ENCODE assay signal across 9 mouse cellular contexts in the genomic region with DNA sequence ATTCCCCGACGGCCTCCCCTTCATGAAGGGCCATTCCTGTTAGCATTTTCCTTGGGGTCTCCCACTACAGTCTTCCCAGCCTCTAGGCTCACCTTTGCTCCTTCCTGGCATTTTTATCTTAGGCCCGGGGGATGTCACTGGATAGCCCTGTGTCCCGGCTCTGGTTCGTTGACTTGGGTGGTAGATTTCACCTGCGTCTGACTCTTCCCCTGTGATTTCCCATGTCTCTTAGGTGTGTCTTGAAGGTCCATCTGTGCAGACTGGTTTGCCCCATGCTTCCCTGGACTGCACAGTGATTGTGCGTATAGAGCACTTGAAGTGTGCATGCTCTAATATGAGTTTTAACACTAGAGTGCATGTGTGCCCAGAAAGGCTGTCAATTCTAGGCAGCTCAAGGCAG. TPM values are rescaled to one million over a fixed set of nuclear protein-coding genes. Genes with fewer than 3 reads are reported as not detected.
A peak's percentile ranks its signal among the peaks of the same experiment; 100 is the strongest.
DNase-seq lines count a peak whose midpoint lies in the region; ATAC-seq and TF ChIP-seq lines count a peak whose summit lies in the region.
"Had no signal": no experiment of that assay in that cellular context is flagged by ENCODE, and none has a peak within 500 bp of the region (broad histone marks: within the 10 kb centered on the region; RNA-seq: fewer than 3 reads in every experiment).

No protein-coding gene starts in this region.

- H3K27me3 ChIP-seq in forebrain, embryonic 13.5 days: no peaks in the 10 kb centered on the region
- no peaks in the 10 kb centered on the region for H3K27me3 ChIP-seq in myocyte (ENCODE audit: control insufficient read depth, insufficient read depth, insufficient read length)

- H3K9ac ChIP-seq in forebrain, embryonic 13.5 days: peak overlapping the region; percentile 76

- no peak overlapping the region for H3K27ac ChIP-seq in forebrain, embryonic 13.5 days

- 60% methylated on average over 7 of the region's 7 CpGs for whole genome bisulfite sequencing in forebrain, embryonic 13.5 days

- H3K9me3 ChIP-seq in forebrain, embryonic 13.5 days (replicated peaks): no peaks in the 10 kb centered on the region

- peak overlapping the region; percentile 70 for H3ac ChIP-seq in myocyte (ENCODE audit: control insufficient read depth, insufficient read length)

- peaks cover 36% of the 10 kb centered on the region for H3K79me2 ChIP-seq in myocyte (ENCODE audit: control insufficient read depth, insufficient read depth)

- H3K4me3 ChIP-seq in forebrain, embryonic 13.5 days: peak overlapping the region; percentile 82
- H3K4me3 ChIP-seq in myocyte: peak overlapping the region; percentile 90

- ATAC-seq in forebrain, embryonic 13.5 days: no peak
- ATAC-seq in frontal cortex, adult (ENCODE audit: low TSS enrichment): no peak

- peak; percentile 15 for DNase-seq in adrenal gland, postnatal 10 days
- DNase-seq in adrenal gland, adult 8-10 months: no peak
- peak; percentile 35 for DNase-seq in A20 (ENCODE audit: low read depth, low spot score)
- DNase-seq in kidney, adult 9 months: peak; percentile 23
- DNase-seq in cerebellum, adult 8-10 months: no peak

- H3K4me2 ChIP-seq in forebrain, embryonic 13.5 days: peak overlapping the region; percentile 85
- H3K4me2 ChIP-seq in myocyte (ENCODE audit: low read depth): peak overlapping the region; percentile 81

- H3K4me1 ChIP-seq in forebrain, embryonic 13.5 days: peaks cover 22% of the 10 kb centered on the region

- H3K36me3 ChIP-seq in forebrain, embryonic 13.5 days (ENCODE audit: poor library complexity, severe bottlenecking): no peaks in the 10 kb centered on the region
- H3K36me3 ChIP-seq in myocyte (ENCODE audit: control insufficient read depth, insufficient read depth): no peaks in the 10 kb centered on the region

- TF ChIP-seq POLR2A in myocyte (IDR thresholded peaks at IDR 0.05; ENCODE audit: insufficient read length, low read depth): no peak

TF ChIP-seq in myocyte, 11 proteins besides CTCF, POLR2A, EP300 and RAD21:
- TF ChIP-seq REST (IDR thresholded peaks at IDR 0.05; ENCODE audit: insufficient read depth, insufficient read length) (no peak), MYOD1 (IDR thresholded peaks at IDR 0.05; ENCODE audit: control insufficient read depth in 1 of 3, insufficient read length in 2 of 3, low read depth in 2 of 3) (no peak), USF1 (IDR thresholded peaks at IDR 0.05; ENCODE audit: low read depth) (no peak), SRF (IDR thresholded peaks at IDR 0.05; ENCODE audit: control insufficient read depth, insufficient read length, low read depth) (no peak), CEBPB (IDR thresholded peaks at IDR 0.05; ENCODE audit: insufficient read depth, poor library complexity, severe bottlenecking) (no peak), TCF12 (IDR thresholded peaks at IDR 0.05; ENCODE audit: insufficient read depth, poor library complexity, severe bottlenecking) (no peak), E2F4 (IDR thresholded peaks at IDR 0.05; ENCODE audit: insufficient read depth) (no peak), POLR2AphosphoS2 (IDR thresholded peaks at IDR 0.05; ENCODE audit: insufficient read length, low read depth) (no peak), MAX (IDR thresholded peaks at IDR 0.05; ENCODE audit: low read depth) (no peak), MYOG (IDR thresholded peaks at IDR 0.05; ENCODE audit: control insufficient read depth in 1 of 3, insufficient read depth in 1 of 3, insufficient read length in 2 of 3, low read depth in 2 of 3) (no peak), TCF3 (IDR thresholded peaks at IDR 0.05; ENCODE audit: insufficient read length, low read depth) (no peak)

RNA-seq across cellular contexts. Expression of a gene that starts 1.1 kb away (rescaled TPM):
- total RNA-seq in adrenal gland, postnatal 10 days (2021): 100 to 1,000 TPM; 131 to 138 TPM
- total RNA-seq in adrenal gland, adult 8-10 months (2022): 100 to 1,000 TPM; 103 to 127 (median 115) TPM
- 73.4 and 74.2 TPM in 2 replicates for polyA plus RNA-seq in forebrain, embryonic 13.5 days (2015; fragmentation: Nextera tagmentation; extraction: Ambion mirVana)
- polyA plus RNA-seq in myocyte (2012; fragmentation: generic; extraction: Trizol): 31.4 TPM

RNA-seq across cellular contexts. Expression of a gene that starts 44.4 kb away (rescaled TPM):
- total RNA-seq in adrenal gland, postnatal 10 days (2021): under 1 TPM; 0.18 to 0.21 TPM
- total RNA-seq in adrenal gland, adult 8-10 months (2022): under 1 TPM in 3 of 4 experiments, not detected in 1; 0.13 to 0.18 (median 0.17) TPM
- polyA plus RNA-seq in forebrain, embryonic 13.5 days (2015; fragmentation: Nextera tagmentation; extraction: Ambion mirVana): 0.15 and 0.24 TPM in 2 replicates
- not detected for polyA plus RNA-seq in myocyte (2012; fragmentation: generic; extraction: Trizol)
- total RNA-seq: hematopoietic stem cell, adult 5-6 weeks had no signal

Comparison
In these comparisons a context has a peak if more than half of its experiments do, and no peak if none do; other contexts are left out.
1. DNase-seq: peak in adrenal gland, postnatal 10 days (single experiment), A20 (single experiment) and kidney, adult 9 months (single experiment); none in adrenal gland, adult 8-10 months (single experiment) and cerebellum, adult 8-10 months (single experiment).